Mouse (Mus musculus) MEL-GATA-1-ER (cell line): ENCODE measurements around the gene Srgap2.

Source experiments
- DNase-seq: peaks from one replicate; pipeline ENCODE4 v3.0.0-alpha.2; 2012; ENCODE audit warnings: low read depth; ENCODE audit errors: extremely low read depth

Gene Srgap2

GRCm38 (mm10) chr1:131527281-131528080 lies at the start of gene Srgap2, which contains the start of gene Fam72a:
Srgap2 (minus strand) TSS chr1:131527352.
Fam72a (plus strand) TSS chr1:131527903.
- peak; percentile 100 for DNase-seq

DNA sequence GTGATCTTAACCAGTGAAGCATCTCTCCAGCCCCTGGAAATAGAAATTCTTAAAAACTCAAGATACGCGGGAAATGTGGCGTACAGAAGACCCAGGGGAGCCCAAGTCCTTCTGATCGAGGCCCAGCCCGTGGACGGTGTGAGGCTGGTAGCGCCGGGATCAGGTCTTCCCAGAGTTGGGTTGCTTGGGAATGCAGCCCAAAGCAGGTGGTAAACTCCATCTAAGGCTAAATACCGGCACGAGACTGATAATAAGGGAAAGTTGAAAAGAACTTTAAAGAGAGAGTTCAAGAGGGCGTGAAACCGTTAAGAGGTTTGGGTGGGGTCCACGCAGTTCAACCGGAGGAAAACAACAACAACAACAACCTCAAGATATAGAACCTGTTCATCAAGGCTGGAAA lies 46.6 kb upstream of the Srgap2 start:
- peak; percentile 27 for DNase-seq

DNA sequence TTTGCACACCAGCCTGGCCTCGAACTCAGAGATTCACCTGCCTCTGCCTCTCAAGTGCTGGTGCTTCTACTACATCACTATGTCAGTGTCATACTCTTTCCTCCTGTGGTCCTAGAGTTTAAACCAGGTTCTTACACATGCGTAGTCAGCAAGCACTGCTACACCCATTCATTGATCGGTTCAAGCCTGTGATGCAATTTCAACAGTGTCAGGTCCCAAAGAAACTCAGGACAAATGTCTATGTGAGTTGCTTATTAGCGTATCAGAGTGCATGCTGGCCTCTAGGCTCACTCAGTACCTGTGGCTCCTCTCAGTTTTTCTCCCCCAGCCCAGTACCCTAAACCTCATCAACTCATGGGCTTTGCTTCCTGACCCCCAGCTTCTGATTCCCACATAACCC lies 43.2 kb upstream of the Srgap2 start:
- no peak for DNase-seq

DNA sequence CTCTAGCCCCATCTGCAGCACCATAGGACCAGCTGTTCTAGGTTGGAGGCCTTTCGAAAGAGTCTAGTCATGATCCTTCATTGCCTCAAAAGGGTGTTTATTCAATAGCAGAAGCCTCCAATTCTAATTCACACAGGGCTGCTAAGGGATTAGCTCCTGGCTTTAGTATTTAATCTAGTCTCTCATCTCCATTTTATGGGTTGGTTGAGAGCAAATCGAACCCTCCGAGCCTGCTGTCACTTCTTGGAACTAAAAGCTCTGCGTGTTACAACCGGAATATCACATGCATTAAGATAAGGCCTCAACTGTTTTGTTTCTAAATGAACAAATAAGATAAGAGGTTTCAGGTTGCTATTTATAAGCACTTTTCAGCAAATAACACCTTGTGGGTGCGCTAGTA lies 42.6 kb upstream of the Srgap2 start:
- DNase-seq: no peak

- DNase-seq: peak; percentile 82
Measured at GRCm38 (mm10) chr1:131566056-131566455, 38.9 kb upstream of the Srgap2 start.

GRCm38 (mm10) chr1:131562081-131562480 lies 34.9 kb upstream of the Srgap2 start:
- no peak for DNase-seq

DNA sequence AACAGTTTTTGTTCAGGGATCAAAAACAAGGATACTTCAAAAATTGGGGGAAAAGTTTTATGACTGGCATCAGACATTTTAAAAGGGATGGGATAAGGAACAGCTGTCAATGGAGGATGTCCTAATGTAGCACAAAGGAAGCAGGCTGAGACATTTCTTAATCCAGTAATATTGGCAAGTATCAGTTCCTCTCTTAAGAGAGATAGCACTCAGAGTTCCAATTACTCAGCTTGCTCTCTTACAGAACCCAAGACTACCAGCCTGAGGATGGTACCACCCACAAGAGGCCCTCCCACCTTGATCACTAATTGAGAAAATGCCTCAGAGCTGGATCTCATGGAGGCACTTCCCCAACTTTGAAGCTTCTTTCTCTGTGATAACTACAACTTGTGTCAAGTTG lies 33.3 kb upstream of the Srgap2 start:
- DNase-seq: no peak

GRCm38 (mm10) chr1:131555042-131555812 lies 28.1 kb upstream of the Srgap2 start:
- peak; percentile 78 for DNase-seq

DNA sequence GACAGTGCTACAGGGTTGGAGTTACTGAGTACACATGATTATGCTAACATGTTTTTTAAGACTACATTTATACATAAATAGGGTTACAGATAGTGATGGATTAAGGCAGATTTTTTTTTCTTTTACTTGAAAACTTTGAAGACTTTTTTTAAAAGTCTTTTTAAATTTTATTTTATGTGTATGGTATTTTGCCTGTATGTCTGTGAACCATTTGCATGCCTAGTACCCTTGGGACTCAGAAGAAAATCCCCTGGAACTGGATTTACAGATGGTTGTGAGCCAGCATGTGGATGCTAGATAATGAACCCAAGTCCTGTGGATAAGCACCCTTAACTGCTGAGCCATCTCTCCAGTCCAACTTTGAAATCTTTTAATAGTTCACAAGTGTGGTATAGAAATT lies 26.3 kb upstream of the Srgap2 start:
- DNase-seq: no peak

GRCm38 (mm10) chr1:131551956-131552355 lies 24.8 kb upstream of the Srgap2 start:
- DNase-seq: no peak

- no peak for DNase-seq
Measured at GRCm38 (mm10) chr1:131548494-131549365, 21.6 kb upstream of the Srgap2 start.

DNA sequence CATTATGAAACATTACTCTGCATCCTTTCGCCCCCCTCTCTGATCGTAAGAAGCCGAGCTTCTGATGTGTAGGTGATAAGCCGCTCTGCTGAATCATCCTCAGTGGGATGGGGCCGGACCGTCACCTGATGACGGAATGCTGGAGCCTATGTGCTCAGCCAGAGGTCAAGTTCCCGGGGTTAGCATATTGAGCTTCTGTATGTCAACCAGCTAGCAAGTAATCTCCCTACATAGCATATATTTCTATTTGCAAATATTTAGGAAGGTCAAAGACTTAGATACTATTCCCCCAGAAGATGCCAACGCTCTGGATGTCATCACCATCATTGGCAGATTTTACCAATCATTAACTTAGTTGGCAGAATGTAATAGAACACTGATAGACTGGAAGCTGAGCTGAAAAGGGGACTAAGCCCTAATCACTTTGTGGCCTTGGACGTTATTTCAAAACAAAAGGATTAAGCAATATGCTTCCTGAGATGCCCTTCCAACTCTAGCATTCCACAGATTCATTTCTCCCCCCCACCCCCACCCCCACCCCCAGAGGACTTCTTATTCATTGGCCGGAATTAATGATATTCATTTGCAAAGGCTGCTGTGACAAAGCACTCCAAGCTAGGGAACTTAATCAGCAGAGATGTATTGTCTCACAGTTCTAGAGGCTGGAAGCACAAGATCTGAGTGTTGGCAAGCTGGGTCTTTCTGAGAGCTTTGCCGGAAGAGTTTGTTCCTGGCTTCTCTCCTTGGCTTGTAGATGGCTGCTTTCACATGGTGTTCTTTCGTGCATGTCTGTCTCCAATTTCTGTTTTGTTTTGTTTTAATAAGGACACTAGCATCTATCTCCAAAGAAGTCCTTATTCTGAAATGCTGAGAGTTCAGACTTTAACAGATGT lies 19.9 kb upstream of the Srgap2 start:
- DNase-seq: no peak

DNA sequence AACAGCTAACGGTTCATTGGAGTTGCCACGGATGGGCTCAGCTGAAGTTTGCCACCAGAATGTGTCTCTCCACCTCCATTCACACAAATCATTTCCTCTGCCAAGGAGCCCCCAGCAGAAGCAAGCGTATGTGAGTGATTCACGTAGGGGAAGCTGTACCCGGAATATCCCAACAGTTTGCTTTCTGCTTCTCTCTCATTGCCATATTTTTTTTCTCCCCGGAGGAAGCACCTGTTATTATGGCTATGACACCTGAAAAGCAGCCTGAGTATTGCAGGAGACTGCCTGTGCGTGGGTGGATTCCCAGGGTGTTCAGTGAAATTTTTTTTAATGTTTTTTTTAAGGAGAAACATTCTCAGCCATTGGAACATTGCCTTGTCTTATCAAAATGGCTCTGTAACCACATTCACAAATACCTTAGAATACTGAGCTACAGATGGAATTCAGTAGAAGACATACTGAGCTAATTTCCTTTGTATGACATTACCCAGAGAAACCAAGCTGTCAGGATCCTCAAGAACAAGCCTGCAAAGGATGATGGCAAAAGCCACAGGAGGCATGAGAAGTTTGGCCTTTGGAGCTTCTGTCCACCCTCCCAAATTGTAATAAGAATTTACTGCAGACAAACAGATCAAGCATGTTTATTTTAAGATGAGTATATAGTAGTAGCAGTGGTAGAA lies 16.9 kb upstream of the Srgap2 start:
- no peak for DNase-seq

DNA sequence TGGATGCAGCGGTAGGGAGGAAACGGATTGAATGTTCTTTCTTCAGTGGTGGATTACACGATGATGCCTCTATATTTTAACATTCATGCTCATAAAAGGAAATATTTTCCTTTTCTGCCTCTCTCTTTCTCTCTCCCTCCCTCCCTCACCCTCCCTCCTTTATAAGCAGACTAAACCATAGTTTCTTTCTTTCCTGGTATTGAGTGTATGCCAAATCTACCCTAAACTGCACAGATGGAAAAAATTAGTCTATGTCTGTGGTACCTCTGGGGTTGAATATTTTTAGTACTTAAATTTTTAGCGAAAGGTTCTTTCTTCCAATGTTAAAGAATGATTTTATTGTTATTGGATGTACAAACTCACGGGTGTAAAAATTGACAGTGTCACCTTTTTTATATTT lies 14.8 kb upstream of the Srgap2 start:
- DNase-seq: no peak

- DNase-seq: no peak
Measured at GRCm38 (mm10) chr1:131541431-131541830, 14.3 kb upstream of the Srgap2 start.

- DNase-seq: no peak
Measured at GRCm38 (mm10) chr1:131540795-131541194, 13.6 kb upstream of the Srgap2 start.

DNA sequence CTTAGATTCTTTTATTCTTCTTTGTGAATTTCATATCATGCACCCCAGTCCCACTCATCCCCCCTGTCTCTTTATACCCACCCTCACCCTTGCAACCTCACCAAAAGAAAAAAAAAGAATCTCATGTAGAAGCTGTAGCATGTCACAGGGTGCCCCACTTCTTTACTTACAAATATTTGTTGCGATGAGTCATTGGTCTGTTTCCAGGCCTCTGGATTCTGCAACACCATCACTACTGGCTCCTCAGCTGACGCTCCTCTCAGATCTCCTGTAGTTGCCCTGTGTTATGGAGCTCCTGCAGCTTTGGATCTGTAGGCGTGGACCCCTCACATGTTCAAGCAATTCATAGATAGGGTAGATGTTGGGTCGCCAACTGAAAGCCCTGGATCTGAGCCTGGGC lies 12.6 kb upstream of the Srgap2 start:
- no peak for DNase-seq

DNA sequence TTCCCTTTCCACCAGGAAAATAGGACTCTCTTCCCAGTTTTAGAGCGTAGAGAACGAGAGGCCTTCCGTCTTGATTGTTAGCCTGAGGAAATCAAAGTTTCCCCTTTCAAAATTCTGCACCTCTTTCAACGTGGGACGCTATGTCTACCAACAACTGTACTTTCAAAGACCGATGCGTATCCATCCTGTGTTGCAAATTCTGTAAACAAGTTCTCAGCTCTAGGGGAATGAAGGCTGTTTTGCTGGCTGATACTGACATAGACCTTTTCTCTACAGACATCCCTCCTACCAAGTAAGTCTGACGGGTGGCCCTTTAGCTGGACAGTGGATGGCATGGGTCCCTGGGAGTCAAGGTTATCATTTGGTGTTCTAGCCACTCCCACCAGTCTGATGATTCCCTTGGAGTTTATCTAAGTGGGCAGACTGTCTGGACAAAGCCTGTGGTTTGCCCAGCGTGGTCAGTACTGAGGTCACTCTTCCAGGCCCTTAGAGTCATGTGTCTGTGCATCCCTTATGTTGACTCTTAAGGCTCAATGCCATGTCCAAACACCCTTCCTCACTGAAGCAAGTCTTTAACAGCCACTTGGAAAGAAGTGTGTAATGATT lies 1.5 kb upstream of the Srgap2 start:
- no peak for DNase-seq

GRCm38 (mm10) chr1:131528081-131528507 lies 942 bp upstream of the Srgap2 start:
- peak; percentile 50 for DNase-seq
